Mouse (Mus musculus) layer of hippocampus, adult 11-12 months (tissue): Measurements from ENCODE around the gene Chn2.
A peak's percentile ranks its signal among the peaks of the same experiment; 100 is the strongest.

Experiments
- DNase-seq: peaks from one replicate; pipeline ENCODE4 v3.0.0; 2022; ENCODE audit warnings: low spot score

Chn2 gene

DNA sequence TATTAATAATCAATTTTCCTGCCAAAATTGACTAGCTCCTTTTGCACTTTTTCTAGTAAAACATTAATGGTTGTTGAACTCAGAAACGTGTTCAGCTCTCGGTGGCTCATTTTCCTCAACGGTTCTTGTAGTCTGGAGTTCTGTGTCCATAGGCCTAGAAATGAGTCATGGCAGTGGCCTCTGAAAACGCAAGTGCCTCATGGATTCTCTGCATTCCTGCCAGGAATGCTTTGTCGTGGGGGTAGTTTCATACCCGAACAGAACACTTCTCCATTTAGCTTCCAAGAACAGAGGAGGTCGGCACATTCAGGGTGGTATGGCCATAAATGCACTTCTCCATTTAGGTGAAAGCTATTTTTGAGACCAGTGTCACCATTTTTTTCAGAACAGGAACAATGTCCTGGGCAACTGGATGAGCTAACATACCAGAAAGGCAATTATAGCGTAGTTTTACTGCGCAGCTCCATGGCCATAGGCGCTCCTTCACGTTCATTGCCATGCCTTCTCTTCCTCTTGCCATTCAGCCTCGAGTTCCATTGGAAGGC lies 244.9 kb downstream of the Chn2 start:
- no peak for DNase-seq

DNA sequence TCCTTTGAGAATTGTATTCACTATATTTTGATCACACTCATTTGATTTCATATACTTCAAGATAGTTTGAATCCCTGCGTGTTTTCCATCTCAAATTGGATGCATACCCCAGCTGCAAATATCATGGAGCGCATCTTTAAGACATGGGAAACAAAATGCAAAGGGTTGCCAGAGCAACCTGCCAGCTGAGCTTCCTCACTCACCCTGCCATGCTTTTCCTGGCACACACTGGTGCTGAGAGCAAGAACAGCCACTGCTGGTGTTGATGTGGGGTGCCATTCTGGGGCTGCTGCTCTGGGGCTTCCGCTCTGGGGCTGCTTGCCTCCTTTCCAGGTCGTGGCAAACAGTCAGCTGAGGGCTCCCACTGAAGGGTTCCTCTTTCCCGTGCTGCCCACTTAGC lies 247.5 kb downstream of the Chn2 start:
- no peak for DNase-seq

DNA sequence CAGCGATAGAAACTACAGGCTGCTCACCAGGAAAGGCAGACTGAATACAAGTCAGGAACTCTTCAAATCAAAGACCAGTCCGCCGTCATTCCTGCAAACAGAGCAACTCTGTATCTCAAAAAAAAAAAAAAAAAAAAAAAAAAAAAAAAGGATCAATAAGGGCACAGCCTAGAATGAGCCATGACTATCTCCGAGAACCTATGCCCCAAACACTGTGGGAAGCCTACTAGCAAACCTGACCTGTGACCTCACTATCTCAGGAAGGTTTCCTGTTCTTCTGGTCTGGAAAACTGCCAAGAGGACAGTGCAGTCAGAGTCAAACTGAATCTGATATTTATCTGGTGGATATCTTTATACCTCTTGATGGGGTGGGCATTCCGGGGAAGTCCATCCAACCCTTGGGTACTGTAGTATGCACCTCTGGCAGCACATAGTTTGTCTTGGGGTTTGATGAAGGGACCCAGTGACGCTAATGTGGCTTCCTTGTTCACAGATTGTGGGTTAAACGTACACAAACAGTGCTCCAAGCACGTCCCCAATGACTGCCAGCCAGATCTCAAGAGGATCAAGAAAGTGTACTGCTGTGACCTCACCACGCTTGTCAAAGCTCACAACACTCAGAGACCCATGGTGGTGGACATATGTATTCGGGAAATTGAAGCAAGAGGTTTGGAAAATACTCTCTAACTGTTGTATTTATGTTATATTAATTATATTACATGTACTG lies 250.6 kb downstream of the Chn2 start:
- DNase-seq: no peak

- no peak for DNase-seq
Measured at GRCm38 (mm10) chr6:54297231-54297630, 257.9 kb downstream of the Chn2 start.

DNA sequence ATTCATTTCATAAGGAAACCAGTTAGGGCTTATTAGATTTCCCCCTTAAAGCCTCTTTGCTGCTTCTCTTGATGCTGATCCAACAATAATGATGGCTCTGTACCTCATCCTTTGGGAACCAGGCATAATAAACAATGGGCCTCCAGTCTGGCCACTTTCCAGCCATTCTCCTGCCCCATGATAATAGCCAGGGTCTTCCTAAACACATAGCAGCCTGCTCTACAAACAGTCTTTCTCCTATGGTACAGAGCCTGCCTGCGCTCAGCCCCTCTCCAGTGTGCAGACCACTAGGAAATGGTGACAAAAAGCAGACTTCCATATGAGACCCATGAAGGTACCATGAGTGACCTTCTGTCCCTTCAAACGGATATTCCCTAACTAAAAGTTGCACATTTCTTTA lies 260.1 kb downstream of the Chn2 start:
- DNase-seq: peak; percentile 34

DNA sequence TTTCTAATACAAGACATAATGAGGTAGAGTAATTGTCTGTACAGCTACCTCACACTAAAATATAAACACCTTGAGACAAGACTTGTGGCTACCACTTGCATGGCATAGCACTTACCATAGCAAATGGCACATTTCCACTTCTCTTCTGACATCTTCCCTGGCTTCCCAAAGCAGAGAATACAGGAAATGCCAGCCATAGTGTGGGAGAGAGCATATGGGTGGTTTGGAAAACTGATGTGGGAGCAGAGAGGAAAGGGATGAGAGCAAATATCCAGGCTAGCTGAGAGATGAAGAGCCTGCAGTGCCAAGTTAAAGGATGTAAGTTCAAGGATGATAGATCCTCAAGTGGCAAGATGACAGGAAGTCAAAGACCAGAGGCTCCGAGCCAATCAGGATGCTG lies 266.4 kb downstream of the Chn2 start:
- DNase-seq: no peak

DNA sequence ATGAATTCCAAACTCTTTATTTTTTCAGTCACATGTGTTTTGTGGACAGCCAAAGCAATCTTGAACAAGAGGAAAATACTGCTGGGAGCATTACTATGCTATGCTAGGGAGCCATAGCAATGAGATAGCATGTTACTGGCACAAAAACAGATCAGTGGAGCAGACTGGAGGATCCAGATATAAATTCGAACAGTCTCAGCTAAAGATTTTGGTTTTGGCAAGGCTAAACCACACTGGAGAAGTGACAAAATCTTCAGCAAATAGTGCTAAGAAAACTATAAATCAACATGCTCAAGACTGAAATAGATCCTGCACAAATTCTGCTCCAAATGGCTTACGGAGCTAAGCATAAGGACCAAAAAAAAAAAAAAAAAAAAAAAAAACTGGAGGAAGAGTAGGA lies 273.7 kb downstream of the Chn2 start:
- DNase-seq: no peak

GRCm38 (mm10) chr6:54318618-54319017 lies 279.3 kb downstream of the Chn2 start:
- no peak for DNase-seq

DNA sequence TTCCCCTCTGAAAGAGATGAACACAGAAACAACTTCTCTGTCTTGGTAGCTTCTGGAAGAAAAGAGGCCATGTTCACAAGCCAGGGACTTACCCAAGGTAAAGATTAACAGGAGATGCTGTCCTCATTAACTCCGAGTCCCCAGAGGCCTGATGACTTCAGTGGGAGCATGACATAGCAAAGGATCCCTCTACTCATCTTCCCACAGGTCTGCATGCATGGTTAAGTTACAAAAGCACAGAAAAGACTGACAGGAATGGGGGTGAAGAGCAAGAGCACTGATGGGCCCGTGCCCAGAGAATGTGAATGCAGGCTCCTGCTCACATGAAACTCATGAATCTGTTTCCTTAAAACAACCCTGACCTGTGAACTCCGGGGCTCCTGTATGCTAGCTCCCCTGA lies 279.8 kb downstream of the Chn2 start:
- no peak for DNase-seq

DNA sequence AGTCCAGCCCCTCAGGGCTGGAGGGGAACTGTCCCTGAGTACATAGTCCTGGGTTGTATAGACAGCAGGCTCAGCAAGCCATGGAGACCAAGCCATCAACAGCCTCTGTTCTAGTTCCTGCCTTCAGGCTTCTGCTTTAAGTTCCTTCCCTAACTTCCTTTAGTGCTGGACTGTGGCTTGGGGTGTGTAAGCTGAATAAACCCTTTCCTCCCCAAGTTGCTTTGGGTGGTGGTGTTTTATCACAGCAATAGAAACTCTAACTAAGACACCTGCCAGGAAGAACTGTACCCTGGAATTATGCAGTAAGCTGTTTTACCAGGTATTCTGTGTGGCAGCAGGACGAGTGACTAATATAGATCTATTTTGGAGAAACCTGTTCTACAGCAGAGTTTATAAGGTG lies 280.9 kb downstream of the Chn2 start:
- no peak for DNase-seq

DNA sequence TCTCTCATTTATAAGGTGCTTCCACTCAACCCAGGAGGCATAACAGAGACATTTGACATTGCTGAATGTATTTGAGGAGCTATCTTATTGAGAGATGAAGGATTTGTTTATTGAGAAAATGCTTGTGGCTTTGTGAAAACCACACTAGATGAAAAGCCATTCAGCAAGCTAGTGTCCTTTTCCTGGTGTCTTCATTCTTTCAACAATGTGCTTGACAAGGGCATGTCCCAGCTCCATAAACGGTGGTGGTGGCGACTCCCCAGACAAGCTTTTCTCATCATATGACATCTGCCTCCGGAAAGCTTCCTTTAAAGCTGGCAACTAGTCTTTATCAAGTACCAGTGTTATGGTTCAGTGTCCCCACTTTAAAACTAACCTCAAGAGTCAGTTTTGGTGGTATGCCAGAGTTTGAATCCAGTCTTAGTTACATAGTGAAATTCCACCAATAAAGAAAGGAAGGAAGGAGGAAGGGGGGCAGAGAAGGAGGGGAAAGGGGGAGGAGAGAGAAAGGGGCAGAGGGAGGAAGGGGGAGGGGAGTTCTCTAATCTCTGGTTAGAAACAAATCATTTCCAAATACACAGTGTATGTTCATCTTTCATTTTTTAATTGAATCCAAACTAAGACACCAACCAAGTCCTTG lies 286.0 kb downstream of the Chn2 start, which contains the start of gene Prr15:
Gene Prr15, plus strand, starts transcription at position 590 of the 640 bp plus-strand sequence.
- no peak for DNase-seq

DNA sequence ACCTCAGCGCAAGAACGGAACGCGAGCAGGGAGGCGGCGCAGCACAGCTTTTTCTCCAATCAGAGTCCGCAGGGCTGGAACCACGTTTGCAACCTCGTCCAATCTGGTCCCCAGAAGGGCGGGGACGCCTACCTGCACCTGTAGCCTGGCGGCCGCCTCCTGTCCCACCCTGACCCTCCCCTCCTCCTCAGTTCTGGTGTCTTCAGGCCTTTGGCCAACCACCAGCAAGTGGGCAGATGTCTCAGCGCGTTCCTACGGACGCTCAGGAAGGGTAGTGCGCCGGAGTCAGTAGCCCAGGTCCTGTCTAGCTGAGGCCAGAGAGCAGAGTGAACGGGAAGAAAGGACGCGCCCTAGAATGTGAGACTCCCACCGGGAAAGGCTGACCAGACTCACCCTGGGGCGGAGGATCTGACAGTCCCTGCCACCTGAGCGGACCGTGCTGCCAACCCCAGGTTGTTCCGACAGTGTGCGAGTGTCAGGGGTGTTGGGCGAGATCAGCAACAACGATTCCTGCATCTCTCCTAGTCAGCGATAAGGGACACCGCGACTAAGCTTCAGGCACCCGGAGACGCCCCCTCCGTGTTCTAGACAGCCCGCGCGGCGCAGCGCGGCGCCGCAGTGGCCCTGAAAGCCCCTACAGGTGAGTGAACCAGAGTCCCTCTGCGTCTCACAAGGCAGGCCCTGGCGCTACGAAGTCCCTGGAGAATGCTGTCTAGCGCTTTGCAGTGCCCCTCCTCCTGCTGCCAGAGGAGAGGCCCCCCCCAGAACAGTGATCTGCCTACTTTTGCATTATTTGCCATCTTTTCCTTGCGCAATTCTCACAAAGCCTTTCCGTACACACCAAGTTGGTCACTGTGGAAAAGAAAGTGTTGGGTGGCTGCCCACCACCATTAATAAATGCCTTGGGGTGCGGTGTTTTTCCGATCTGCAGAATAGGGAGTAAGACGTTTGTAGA lies 287.6 kb downstream of the Chn2 start:
- DNase-seq: peak; percentile 43

- peak; percentile 50 for DNase-seq
Measured at GRCm38 (mm10) chr6:54327626-54328003, 288.3 kb downstream of the Chn2 start.

DNA sequence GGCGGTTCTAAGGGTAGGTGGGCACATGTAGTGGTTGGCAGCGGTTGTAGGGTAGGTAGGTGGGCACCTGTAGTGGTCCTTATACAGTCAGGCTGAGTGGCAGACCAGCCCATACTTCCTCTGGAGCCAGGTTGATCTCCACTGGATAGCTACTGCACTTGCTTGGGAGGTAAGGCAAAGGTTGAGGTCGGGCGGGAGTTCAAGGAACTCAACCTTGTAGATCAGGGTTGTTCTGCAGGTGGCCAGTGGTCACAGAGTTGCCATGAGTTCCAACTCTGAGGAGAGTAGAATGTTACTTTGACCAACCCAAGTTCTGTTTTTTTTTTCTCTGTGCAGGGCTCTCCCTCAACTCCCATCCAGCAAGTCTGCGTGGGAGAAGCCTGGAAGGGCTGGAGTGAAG lies 289.4 kb downstream of the Chn2 start:
- DNase-seq: no peak

- DNase-seq: no peak
Measured at GRCm38 (mm10) chr6:54329598-54329997, 290.2 kb downstream of the Chn2 start.

GRCm38 (mm10) chr6:54330166-54330565 lies 290.8 kb downstream of the Chn2 start:
- DNase-seq: no peak

DNA sequence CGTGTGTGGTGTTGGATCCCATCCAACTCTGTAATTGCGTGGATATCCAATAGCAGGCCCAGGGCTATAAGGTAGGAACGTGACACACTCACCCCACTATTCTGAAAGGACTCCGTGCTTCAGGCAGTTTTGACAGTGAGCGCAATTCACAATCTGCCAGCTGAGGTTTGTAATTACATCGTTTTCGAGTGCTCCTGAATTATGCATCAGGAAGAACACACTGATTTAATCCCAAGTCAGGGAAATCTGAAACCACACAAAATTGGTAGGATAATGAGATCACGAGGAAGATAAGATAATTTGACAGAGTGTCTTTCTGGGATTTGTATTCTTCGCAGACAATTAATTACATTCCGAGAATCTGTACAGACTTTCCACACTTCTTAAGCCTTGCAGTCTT lies 292.4 kb downstream of the Chn2 start:
- DNase-seq: no peak

GRCm38 (mm10) chr6:54332203-54332602 lies 292.8 kb downstream of the Chn2 start:
- DNase-seq: no peak

DNA sequence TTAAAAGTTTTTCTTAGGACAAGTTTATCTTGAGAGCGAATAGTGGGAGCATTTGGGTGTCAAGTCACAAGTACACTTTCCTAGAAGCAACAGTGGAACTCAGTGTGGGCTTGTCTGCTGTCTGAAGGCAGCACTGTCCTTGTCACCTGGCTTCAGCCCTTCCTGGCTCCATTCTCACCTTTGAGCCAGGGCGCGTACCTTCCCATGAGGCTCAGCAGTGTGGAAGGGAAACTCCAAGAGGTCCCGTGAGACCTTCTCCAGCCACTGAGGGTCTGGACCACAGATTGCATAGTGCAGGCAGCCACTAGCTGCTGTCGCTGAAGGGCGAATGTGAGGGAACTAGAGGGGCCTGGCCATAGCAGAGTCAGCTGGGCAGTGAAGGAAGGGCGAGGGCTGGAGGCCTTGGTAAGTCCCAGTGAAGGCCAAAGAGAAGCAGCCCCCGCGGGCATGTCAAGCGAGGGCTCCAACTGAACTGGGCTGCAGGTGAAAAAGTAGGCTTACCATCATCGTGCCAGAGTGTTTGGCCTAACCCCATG lies 293.8 kb downstream of the Chn2 start:
- DNase-seq: no peak

GRCm38 (mm10) chr6:54333652-54334396 lies 294.5 kb downstream of the Chn2 start:
- no peak for DNase-seq

DNA sequence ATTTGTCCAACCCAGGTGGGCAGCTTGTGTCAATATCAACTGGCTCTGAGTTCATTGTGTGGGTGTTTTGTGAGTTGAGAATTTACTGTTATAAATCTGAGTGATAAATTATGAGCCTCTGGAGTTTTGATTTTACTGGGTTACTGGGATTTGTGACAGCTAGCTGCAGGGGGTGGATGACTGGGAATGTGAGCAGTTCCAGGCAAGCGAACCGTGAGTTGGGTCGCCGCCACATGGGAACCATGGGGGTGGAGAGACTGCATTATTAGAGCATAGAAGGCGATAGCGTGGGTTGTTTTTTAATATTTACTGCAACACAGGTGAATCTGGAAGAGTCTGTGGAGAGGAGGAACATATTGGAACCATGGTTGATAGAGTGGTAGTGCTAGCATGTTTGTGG lies 298.0 kb downstream of the Chn2 start:
- DNase-seq: peak; percentile 31
